Mouse (Mus musculus) cerebellum, adult 9-10 months (tissue): ENCODE data around the gene Gm9958.

Experiments
- DNase-seq: peaks from one replicate; pipeline ENCODE4 v3.0.0; 2022

Gm9958 gene

DNA sequence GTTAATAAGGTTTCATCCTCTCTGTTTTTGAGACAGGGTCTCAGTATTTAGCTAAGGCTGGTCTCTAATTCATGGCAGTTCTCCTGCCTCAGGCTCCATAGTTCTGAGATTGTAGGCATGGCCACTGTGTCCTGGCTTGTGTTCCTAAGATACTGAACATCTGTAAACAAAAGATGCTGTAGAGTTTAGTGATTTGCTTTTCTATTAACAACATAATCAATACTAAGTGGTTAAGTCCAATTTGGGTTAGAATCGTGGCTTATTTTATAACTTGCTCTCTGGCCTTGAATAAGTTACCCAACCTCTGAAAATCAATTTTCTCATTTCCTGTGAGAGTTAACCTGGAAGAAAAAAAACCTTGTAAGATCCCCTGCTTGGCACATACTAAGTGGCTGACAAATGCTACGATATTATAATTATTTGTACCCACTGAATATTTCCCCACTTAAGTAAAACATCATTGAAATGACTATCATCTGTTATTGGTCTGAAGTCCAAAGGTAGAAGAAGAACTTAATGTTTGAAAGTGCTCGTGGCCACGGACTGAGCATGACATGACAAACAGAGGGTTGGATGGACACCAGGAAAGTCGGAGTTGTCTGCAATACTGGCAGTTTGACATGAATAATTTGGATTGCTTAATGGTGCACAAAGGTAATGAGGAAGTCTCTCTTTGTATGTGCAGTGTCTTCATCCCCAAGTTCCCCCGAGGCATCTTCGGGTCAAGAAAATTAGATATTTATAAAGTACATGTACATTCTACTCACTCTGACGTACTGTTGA, 47.3 kb downstream of the Gm9958 start:
- DNase-seq = no peak

DNA sequence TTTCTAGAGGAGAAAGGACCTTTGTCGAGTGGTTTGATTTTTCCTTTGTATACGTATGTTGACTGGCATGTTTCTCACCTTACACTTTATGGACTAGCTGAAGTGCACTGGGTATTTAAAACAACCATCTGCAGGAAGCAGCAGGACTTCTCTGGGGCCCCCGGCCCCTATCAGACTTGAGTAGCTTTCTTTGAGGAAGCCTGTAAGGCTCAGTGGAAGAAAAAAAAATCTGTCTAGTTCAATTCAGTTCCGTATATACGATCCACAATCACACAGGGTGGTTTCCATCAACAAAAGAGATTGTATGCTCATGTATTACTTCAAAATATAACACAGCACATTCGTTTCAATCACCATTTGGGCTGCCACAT, 47.9 kb downstream of the Gm9958 start:
- DNase-seq = no peak
